Mouse (Mus musculus) lung, adult 2 months (tissue): Measurements from ENCODE around the gene Itga1. TPM values are rescaled to one million over a fixed set of nuclear protein-coding genes. Genes with fewer than 3 reads are reported as not detected.

Source experiments
- DNase-seq: peaks from one replicate; pipeline ENCODE4 v3.0.0; 2022
- H3K4me1 ChIP-seq: fragments of 200-500 bp; 2 replicates; pipeline ENCODE4 v1.6.1; 2011; ENCODE audit warnings: low read length; ENCODE audit not compliant: control insufficient read depth, insufficient read depth
- H3K4me3 ChIP-seq: fragments of 200-500 bp; replicated peaks from 2 replicates; pipeline ENCODE3; 2011; ENCODE audit warnings: low read depth, mild to moderate bottlenecking, control low read depth, low read length; ENCODE audit errors: extremely low read depth
- CTCF ChIP-seq: fragments of 200-500 bp; IDR thresholded peaks from 2 replicates; pipeline ENCODE4 v1.5.1; 2011; ENCODE audit warnings: mild to moderate bottlenecking, low read length, control low read depth; ENCODE audit not compliant: insufficient read depth
- POLR2A ChIP-seq: fragments of 200-500 bp; IDR thresholded peaks from 2 replicates; pipeline ENCODE4 v1.6.1; 2011; ENCODE audit warnings: low read depth, mild to moderate bottlenecking, control low read depth, low read length, borderline replicate concordance; ENCODE audit errors: extremely low read depth
- WGBS: fragments of 180-500 bp; shearing (Covaris S2); methylation state at CpG from one replicate; pipeline ENCODE4 v1.1.7; 2018; 5-methylcytosine and 5-hydroxymethylcytosine counted together
- polyA plus RNA-seq: library from polyadenylated mRNA; depleted of rRNA; stranded (reverse); fragments of >200 nt; gene quantifications from 2 replicates; pipeline ENCODE4 v1.2.3, GENCODE M21; 2012

Gene Itga1
- polyA plus RNA-seq, 1 experiment, result 36.1 TPM

- WGBS, result 26% methylated on average over 11 of the region's 11 CpGs
- Histone ChIP-seq H3K4me3 (peak overlapping the region; percentile 95), H3K4me1 (peaks cover 7% of the 10 kb centered on the region)
- no peak for DNase-seq
- TF ChIP-seq POLR2A (no peak), CTCF (no peak)
These were observed 1.2 kb downstream of the Itga1 start for GRCm38 (mm10) chr13:115100381-115101177.

DNA sequence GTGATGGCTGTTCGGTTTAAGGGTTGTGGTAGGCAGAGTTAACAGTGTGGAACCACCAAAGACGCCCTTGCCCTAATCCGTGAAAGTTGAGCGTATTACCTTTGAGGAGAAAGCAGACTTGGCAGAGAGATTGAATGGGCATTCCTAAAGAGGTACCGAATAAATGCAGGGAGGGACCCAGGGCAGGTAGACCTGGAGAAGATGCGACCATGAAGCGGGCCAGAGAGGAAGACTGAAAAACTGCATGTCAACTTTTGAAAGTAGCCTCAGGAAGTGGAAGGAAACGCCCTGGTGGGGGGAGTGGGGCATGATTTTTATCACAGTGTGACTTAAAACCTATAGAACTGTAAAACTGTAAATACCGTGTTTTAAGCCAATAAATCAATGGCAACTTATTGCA is 2.4 kb downstream of the Itga1 start:
- TF ChIP-seq CTCF (no peak), POLR2A (no peak)
- Histone ChIP-seq H3K4me1 (peaks cover 9% of the 10 kb centered on the region), H3K4me3 (peak overlapping the region; percentile 68)
- 51% methylated on average over 9 of the region's 9 CpGs for WGBS
- no peak for DNase-seq

DNA sequence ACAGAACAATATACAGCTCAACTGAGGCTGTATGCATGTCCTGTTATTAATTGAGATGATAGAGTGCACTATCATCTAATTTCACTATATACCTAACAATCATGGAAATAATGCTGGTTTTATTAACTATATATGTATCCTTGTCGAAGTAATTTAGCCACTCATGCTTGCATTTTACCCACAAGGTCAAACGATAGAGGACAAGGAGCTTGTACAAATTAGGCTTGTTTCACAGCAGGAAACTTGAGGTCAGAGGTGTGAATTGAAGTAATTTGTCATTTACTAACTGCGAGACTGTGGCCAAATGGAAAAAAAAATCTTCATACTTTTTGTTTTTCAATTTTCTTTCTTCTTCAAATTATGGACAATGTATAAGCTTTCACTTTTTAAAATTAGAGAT is 3.5 kb downstream of the Itga1 start:
- no peak for DNase-seq
- 55% methylated on average over 3 of the region's 3 CpGs for WGBS
- Histone ChIP-seq H3K4me3 (peak overlapping the region; percentile 43), H3K4me1 (peaks cover 9% of the 10 kb centered on the region)
- TF ChIP-seq POLR2A (no peak), CTCF (no peak)

- TF ChIP-seq POLR2A (no peak), CTCF (no peak)
These were observed 4.8 kb downstream of the Itga1 start for GRCm38 (mm10) chr13:115096965-115097364.

DNA sequence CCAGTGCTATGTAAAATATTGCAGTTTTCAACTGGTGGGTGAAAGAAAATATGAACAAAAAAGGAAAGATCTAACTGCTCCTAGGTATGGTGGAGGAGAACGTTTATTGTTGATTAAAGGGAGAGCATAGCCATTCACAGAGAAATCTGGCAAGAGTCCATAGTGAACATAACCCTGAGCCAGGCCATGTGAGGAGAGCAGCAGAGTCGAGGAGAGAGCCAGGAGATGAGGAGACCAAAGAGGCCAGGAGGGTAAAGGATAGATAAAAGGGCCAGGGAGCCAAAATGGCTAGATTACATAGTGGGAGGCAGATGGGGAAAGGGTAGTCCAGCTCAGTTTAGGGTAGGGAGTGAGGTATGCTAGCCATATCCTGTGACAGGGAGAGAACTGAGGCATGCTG is 5.5 kb downstream of the Itga1 start:
- peaks cover 12% of the 10 kb centered on the region for H3K4me1 ChIP-seq
- no peak for DNase-seq
- TF ChIP-seq POLR2A (no peak), CTCF (no peak)
- WGBS, result 16% methylated on average over 2 of the region's 2 CpGs
- H3K4me3 ChIP-seq, result no peak overlapping the region

More at GRCm38 (mm10) chr13:115096965-115097364, 4.8 kb downstream of the Itga1 start:
- Histone ChIP-seq H3K4me3 (peak overlapping the region; percentile 2), H3K4me1 (peaks cover 9% of the 10 kb centered on the region)
- no peak for DNase-seq
- WGBS, result 29% methylated on average over 5 of the region's 5 CpGs

DNA sequence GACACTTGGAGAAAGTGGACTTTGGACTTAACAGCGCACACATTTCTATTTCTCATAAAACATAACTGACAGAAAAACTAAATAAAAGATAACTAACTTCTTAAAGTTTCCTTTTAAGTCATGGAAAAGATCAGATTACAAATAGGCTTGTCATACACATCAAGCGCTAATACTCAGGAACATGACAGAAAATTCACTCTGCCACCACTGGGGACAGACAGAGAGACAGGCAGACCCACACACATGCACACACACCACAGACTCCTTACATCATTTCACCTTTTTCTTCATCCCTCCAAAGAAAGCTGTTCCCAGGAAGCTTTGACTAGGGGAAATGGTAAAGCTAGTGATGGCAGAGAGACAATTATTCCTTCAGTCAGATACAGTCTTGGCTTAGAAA is 6.4 kb downstream of the Itga1 start:
- WGBS, result 68% methylated on average over 2 of the region's 2 CpGs
- H3K4me1 ChIP-seq, result peaks cover 13% of the 10 kb centered on the region
- no peak for DNase-seq
- H3K4me3 ChIP-seq, result no peak overlapping the region
- TF ChIP-seq POLR2A (no peak), CTCF (peak; percentile 26; the same call in 1 of the 2 replicates)

- no peak overlapping the region for H3K4me3 ChIP-seq
- 38% methylated on average over 3 of the region's 3 CpGs for WGBS
- TF ChIP-seq POLR2A, result no peak
- no peak for TF ChIP-seq CTCF
- H3K4me1 ChIP-seq, result peaks cover 21% of the 10 kb centered on the region
- DNase-seq, result no peak
These were observed 10.3 kb downstream of the Itga1 start for GRCm38 (mm10) chr13:115091511-115091910.

DNA sequence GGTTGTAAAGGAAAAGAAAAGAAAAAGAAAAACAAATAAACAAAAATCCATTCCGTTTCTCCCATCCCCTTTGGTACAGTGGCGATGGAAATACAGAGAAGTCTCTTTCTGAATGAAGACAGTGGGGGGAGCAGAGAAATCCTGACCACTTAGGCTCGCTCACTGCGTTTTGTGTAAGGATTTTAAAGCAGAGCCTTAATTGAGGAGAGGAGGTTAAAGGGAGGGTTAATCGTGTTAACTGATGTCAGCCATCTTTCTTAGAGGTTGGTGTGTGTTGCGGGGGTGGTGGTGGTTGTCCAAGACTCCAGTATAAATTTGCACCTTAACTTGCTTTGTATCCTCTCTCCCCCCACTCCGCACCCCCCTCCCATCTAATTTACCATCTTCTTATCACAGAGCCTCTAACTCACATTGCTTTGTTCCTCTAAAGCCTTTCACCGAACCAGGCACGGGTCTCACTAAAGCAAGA is 10.8 kb downstream of the Itga1 start:
- 38% methylated on average over 9 of the region's 9 CpGs for WGBS

DNA sequence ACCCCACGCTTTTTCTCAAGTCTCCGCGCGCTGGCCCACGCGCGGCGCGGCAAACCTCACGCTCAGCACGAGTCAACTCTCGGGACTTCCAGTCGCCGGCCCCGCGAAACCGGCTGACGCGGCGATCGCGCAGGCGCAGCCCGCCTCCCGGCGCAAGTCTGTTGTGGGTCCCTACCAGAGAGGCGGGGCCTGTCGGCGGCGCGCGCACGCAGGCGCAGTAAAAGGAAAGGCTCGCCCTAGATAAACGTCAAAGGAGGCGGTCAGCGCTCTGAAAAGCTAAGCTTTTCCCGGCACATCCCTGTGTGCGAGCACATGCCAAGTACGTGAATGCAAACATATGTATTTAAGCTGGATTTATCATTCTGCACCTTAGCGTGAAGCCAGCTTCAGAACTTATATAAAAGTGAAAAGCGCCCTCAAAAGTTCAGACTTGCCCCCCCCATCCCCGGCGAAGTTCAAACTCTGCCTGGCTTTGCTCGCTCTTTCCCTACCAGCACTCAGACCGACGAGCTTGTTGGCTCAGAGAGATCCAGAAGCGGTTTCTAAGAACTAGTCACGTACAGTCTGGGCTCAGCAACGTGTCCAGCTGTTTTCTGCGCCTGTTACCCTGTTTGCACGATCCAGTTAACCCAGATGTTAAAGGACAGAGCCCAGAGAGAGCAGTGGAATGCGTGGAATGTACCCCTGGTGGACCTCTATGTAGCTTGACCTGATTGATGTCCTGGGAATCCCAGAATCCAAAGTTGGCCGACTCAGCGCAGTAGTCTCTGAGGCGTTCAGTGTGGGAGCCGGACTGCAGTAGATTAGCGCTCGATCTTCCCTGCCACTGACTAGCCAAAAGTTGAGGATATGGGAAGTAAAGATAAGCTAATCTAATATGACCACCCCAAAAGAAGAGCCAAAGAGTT is 11.4 kb downstream of the Itga1 start, which contains the start of gene Pelo:
Gene Pelo (minus strand): TSS at position 118 of the 908 bp plus-strand sequence.
- Histone ChIP-seq H3K4me1 (peaks cover 28% of the 10 kb centered on the region), H3K4me3 (peak within 1 kb of the TSS; percentile 70)
- WGBS, result under 1% methylated on average over 60 of the region's 60 CpGs
- TF ChIP-seq POLR2A (peak; percentile 78; the same call in 1 of the 2 replicates), CTCF (no peak)
- peak; percentile 93 for DNase-seq

More for the DNA sequence above, 10.8 kb downstream of the Itga1 start:
- Histone ChIP-seq H3K4me3 (peak overlapping the region; percentile 16), H3K4me1 (peaks cover 23% of the 10 kb centered on the region)
- TF ChIP-seq CTCF (no peak), POLR2A (no peak)
- DNase-seq, result no peak
